Mouse (Mus musculus): ENCODE data around the gene Gm11060.

GRCm38 (mm10) chr2:105128564-105128963, 36.7 kb downstream of the Gm11060 start:
- TF ChIP-seq POLR2A (IDR thresholded peaks at IDR 0.05; ENCODE audit: low read depth, low read length) (no peak), CTCF (conservative IDR thresholded peaks at IDR 0.05; ENCODE audit: insufficient read depth, insufficient read length, low read depth, low read length) (no peak)
